Mouse (Mus musculus) ovary, postnatal 36 days (tissue): Measurements from ENCODE around the gene Ctnnd2.

Source experiments
- DNase-seq: peaks from one replicate; pipeline ENCODE4 v3.0.0; 2022; ENCODE audit warnings: low spot score, mixed read lengths

Gene Ctnnd2

DNA sequence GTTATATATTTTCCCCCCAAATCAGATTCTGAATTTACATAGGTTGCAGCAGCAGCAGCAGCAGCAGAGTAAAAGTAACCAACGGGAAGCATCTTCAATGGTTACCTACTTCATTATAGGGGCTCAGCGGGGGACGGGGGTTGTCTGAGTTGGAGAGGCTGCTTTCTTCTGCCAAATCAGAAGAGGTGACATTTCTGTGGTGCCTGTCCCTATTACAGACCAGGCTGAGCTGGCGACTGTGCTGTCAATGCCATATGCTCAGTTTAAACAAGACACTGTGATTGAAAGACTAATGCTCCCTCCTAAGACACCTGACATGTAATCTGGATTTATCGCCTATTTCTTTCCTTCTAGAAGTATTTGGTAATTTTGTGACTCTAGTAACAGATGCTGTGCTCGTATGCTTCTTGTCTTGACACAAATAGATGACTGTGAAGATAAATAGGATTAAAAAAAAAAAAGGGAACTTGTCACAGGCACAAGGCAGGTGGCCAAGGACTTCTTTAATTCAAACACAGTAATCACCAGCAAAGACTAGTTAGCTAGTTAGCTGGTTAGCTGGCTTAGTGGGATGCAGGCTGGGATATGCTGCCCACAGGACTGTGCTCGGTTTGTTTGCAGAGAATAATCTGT, 475.4 kb downstream of the Ctnnd2 start:
- no peak for DNase-seq

- no peak for DNase-seq
Observed at GRCm38 (mm10) chr15:30649964-30650363, 477.6 kb downstream of the Ctnnd2 start.

DNA sequence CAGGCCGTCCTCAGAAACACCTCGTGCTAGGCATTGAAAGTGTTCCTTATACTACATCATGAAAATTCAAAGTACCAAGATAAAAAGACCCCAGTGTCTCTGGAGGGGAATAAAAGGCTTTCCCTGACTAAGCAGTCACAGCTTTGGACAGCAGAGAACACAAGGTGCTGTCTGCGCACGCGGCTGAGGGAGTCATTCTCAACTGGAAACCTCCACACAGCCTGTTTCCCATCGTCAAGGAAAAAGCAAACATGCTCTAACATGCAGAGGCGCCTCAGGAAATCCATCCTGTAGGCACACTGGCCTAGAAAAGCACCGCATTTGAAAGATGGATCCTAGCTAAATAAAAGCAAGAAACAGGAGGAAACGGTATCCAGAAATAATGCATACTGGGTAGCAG, 483.0 kb downstream of the Ctnnd2 start:
- DNase-seq = no peak

- DNase-seq = no peak
Observed at GRCm38 (mm10) chr15:30657588-30657987, 485.2 kb downstream of the Ctnnd2 start.

DNA sequence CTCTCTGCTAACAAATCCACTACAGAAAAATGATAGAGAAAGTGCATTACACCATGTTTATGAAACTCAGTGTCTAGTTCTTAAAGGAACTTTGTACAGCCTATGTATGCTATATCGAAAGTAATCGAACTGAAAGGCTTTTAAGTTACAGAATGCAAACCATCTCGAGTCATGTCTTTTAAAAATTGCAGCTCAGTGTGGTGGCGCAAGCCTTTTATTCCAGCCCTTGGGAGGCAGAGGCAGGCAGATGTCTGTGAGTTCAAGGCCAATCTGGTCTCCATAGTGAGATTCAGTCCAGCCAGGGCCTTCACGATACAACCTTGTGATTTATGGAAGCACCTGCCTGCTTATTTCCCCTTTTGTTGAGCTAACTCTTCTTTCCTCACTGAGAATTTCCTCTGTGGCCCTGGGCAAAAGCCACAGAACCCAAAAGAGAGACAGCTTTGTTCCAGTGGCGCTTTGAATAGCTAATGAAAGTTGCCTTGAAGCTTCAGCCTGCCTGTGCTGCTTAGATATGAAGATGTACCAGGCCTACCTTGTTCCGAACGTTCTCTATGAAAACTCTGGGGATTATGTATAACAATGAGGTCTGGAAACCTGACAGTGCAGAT, 488.3 kb downstream of the Ctnnd2 start:
- no peak for DNase-seq

DNA sequence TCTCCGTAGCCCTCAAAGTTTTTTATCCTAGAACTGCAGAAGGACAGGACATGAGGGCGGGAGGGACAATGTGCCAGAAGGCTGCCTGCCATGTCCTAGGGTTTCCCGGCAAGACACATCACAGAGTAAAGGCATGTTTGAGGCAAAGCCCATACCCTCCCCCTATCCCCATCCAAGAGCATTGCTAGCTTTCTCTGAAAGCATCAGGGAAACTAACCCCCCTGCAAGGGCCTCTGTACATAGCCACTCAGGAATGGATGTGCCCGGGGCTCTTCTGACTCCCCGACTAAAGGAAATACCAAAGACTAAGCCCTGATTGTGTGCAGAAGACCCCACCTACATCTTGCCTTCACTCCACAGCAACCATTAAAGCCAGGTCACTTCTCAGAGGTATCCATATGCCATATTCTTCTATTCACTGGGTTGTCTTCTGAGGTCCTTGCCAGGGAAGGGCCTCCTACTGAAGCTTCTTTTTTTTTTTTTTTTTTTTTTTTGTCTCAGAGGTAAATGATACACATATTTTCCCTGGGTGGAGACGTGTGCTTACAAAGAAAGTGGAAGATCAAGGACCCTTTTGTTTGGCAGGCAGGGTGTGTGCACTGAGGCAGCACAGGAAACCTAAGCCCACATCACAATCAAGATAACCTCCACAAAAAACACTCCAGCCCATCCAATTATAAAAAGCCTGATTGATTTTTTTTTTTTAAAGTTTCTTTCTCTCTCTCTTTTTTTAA, 489.5 kb downstream of the Ctnnd2 start:
- no peak for DNase-seq

- DNase-seq = no peak
Observed at GRCm38 (mm10) chr15:30667819-30668587, 495.6 kb downstream of the Ctnnd2 start.

GRCm38 (mm10) chr15:30681939-30682338, 509.5 kb downstream of the Ctnnd2 start:
- DNase-seq = no peak

DNA sequence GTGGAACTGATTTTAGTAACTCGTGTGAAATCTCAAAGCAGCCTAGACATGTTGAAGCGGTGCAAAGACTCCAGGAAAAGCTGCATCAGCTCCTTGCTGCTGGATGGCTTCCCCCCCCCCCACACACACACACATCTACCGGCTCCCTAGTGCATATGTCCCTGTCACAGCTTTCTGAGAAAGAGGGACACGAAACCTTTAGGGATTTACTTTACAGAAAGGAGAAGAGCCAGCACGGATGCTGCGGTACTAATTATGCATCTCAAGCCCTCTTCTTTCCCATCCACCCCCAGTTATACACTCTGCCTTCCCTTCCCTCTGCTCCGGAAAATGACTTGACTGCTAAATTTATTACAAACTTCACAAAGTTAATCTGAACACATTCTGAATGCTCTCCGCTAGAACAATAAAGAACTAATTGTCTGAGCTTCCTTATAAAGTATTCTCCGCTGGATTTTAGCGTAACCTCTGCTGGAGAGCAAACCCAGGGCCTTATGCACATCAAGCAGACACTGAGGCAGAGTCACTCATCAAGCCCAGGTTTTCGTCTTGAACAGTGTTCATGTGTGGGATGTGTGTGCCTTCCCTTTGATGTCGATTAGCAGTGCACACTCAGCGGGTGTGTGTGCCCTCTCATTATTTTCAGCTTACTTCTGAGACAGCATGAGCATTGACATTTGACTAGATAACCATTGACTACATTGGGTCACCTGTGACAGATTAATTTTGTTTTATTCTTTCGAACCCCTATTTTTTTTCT, 510.1 kb downstream of the Ctnnd2 start:
- DNase-seq = no peak

DNA sequence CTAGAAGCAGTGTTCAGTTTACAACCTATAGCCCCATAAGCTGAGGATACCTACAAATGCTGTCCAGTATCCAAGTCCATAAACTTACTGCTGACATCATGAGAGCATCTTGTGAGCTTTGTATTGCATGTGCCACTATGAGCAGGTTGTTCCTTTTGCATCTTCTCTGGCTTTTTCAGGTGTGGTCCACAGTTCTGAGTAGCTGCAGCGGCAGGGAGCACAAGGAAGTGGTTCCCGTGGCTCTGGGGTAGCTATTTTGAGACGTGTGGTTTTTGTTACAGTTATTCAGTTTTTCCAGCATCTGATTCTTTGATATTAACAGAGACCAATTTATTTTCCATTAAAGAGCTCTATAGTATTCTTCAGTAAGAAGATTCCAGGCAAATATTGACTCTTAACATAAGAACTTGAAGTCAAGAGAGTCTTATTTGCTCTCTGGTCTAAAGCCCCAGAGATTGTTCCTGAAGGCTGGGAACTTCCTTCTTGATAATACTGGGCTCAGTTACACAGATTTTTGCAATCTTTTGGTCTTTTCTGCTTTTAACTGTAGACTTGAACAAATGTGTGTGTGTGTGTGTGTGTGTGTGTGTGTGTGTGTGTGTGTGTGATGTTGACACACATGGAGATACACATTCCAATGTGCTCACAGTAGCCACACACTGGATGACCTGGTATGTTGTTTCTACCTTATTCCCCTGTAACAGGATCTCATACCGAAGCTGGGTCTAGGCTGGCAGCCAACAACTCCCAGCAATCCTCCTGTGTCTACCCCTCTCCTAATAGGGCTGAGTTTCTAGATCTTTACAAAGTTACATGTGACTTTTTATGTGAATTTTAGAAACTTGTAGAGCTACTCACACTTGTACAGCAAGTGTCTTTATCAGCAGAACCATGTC, 514.1 kb downstream of the Ctnnd2 start:
- DNase-seq = no peak

DNA sequence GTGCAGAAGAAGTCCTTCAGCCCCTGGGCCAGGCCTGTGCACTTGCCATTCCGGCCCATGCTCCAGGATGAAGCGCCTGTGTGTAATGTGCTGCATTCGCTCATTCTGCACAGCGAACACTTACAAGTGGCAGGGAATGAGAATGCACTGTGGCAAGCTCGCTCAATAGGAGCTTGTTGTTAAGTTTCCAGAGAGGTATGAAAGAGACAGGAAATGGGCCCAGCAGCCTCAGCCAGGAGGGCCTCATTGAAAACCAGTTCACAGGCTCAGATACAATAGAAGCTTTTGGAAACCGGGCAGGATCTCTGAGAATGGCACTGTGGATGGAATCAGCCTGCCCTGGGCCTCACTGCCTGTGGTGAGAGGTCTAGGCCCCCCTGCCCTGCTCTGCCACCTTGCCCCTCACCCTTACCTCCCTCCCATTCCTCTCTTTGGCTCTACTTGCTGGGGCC, 521.4 kb downstream of the Ctnnd2 start:
- no peak for DNase-seq

DNA sequence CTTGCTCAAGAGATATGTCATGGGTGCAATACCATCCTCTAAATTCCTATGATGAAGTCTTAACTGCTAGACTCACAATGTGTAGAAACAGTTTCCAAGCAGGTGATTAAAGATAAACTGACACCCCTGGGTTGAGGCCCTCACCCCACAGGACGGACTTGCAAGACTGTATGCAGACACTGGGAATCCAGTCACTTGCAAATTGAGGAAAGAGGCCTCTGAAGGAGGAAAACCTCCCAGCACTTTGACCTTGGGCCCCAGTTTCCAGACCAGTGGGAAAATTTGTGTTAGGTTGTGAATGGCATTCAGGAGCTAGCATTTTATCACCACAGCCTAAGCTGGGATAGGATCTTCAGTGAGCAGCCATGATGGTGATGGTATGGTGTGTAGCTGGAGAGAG, 521.9 kb downstream of the Ctnnd2 start:
- DNase-seq = no peak

DNA sequence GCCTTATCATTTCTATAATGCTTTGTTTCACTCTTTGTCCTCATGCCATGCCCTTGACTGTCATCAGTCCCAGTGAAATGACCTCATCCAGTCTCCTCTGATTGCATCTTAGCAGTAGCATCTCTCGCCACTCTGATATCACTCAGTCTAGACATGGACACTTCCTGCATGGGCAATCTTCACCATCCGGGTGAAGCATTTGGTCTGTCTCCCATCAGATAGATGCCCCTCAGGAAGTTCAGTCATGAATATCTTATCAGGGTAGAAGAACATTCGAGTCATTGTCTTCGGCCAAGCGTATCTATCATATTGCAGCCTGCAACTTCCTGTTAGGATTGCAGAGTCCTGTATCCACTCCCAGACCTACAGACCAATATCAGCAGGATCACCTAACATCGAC, 523.5 kb downstream of the Ctnnd2 start:
- no peak for DNase-seq

DNA sequence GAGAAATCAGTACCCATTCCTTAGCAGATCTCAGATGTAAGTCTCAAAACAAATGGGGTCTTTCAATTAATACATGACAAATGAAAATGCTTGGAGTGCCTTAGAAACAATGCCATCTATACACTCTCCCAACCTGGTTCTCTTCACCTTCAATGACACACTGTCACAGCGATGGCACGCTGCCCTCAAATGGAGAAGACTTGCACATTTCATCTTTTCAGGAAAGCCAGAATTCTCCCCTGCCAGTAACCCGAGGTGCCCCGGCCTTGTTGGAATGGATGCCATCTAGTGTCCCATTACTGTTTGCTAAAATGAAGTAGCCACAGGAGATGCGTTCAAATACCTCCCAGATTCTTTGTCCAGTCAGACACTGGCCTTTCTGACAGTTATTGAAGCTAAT, 525.0 kb downstream of the Ctnnd2 start:
- no peak for DNase-seq

- DNase-seq = no peak
Observed at GRCm38 (mm10) chr15:30700762-30701161, 528.4 kb downstream of the Ctnnd2 start.

- no peak for DNase-seq
Observed at GRCm38 (mm10) chr15:30701592-30701991, 529.2 kb downstream of the Ctnnd2 start.

- no peak for DNase-seq
Observed at GRCm38 (mm10) chr15:30709026-30709753, 536.8 kb downstream of the Ctnnd2 start.

- no peak for DNase-seq
Observed at GRCm38 (mm10) chr15:30709754-30710105, 537.3 kb downstream of the Ctnnd2 start.

DNA sequence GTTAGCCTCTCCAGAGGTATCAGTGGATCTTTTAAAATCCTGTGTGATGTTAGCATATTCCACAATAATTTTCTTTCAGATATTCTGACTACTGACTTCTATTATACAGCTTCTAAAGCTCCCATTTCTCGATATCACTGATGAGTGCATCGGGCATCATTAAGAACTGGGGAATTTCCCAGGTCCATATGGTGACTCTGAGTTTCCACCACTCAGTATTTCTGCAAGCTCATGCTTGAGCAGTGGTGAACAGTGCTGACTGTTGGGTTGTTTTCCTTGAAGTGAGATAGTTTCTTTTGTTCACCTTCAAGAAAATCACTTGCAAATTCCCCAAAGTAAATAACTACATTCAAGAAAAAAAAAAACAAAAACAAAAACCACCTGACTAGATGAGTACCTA, 542.4 kb downstream of the Ctnnd2 start:
- no peak for DNase-seq

DNA sequence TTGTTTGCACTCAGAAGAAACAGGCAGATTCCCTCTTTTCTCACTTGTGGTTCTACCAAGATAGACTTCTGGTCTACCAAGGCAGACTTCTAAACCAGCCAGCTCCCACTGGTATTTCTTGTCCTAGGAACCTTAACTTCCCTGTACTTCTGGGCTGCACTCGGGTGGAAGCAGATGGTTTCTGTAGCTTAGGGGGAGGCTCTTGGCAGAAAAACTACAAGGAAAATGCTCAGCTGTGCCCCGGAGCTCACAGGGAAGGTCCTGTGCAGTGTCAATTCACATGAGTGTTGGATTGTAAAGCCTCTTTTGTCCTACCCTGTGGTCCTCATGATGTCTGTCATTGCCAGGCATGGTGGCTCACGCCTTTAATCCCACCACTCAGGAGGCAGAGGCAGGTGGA, 546.4 kb downstream of the Ctnnd2 start:
- no peak for DNase-seq
